Mouse (Mus musculus) spleen, adult 2 months (tissue): ENCODE measurements around the gene Il21.

Source experiments
- CTCF ChIP-seq: fragments of 200-500 bp; IDR thresholded peaks from 2 replicates; pipeline ENCODE4 v1.5.1; 2011; ENCODE audit warnings: mild to moderate bottlenecking, inconsistent platforms; ENCODE audit not compliant: insufficient read depth, insufficient read length, insufficient replicate concordance; ENCODE audit errors: extremely low read depth
- POLR2A ChIP-seq: fragments of 200-500 bp; IDR thresholded peaks from 2 replicates; pipeline ENCODE4 v1.6.1; 2011; ENCODE audit warnings: low read depth, low read length, inconsistent platforms

GRCm38 (mm10) chr3:37173285-37173684, 59.2 kb downstream of the Il21 start:
- TF ChIP-seq CTCF (no peak), POLR2A (no peak)
